Mouse (Mus musculus): Measurements from ENCODE around the gene Fancd2os.

- no peak for TF ChIP-seq CTCF (IDR thresholded peaks at IDR 0.05; ENCODE audit: low read depth)
- TF ChIP-seq EP300 (IDR thresholded peaks at IDR 0.05; ENCODE audit: low read depth): no peak
These were observed 42.5 kb upstream of the Fancd2os start for GRCm38 (mm10) chr6:113643021-113643420.
